Mouse (Mus musculus) hindbrain, embryonic 11.5 days (tissue): ENCODE results near the gene Lrmp. TPM values are rescaled to one million over a fixed set of nuclear protein-coding genes. Genes with fewer than 3 reads are reported as not detected.

ENCODE experiments used
- ATAC-seq: fragments of 200-750 bp; cut with Nextera tagmentation; 2 replicates; pipeline ENCODE4 v1.8.0; 2017; ENCODE audit warnings: mild to moderate bottlenecking, moderate TSS enrichment, moderate library complexity; ENCODE audit not compliant: low FRiP score
- DNase-seq: peaks from one replicate; pipeline ENCODE4 v3.0.0-alpha.2; 2015; ENCODE audit warnings: low spot score
- H3K27ac ChIP-seq: fragments of 300-500 bp; sonication (generic); 2 replicates; pipeline ENCODE4 v1.5.1; 2014; ENCODE audit warnings: mild to moderate bottlenecking, low read depth, low read length
- H3K27me3 ChIP-seq: fragments of 300-500 bp; sonication (generic); 2 replicates; pipeline ENCODE4 v1.6.1; 2014; ENCODE audit warnings: mild to moderate bottlenecking, low read length, moderate library complexity, mixed read lengths; ENCODE audit not compliant: control insufficient read depth, insufficient read depth
- H3K36me3 ChIP-seq: fragments of 300-500 bp; sonication (generic); 2 replicates; pipeline ENCODE4 v1.6.1; 2014; ENCODE audit warnings: mild to moderate bottlenecking, low read length, moderate library complexity, mixed read lengths; ENCODE audit not compliant: control insufficient read depth, insufficient read depth
- H3K4me1 ChIP-seq: fragments of 300-500 bp; sonication (generic); replicated peaks from 2 replicates; pipeline ENCODE4 v1.6.1; 2014; ENCODE audit warnings: low read length, mixed read lengths; ENCODE audit not compliant: control insufficient read depth, insufficient read depth
- H3K4me2 ChIP-seq: fragments of 300-500 bp; sonication (generic); replicated peaks from 2 replicates; pipeline ENCODE4 v1.6.1; 2014; ENCODE audit warnings: mild to moderate bottlenecking, low read depth, low read length
- H3K4me3 ChIP-seq: fragments of 300-500 bp; sonication (generic); 2 replicates; pipeline ENCODE4 v1.5.1; 2014; ENCODE audit warnings: low read depth, low read length
- H3K9ac ChIP-seq: fragments of 300-500 bp; sonication (generic); 2 replicates; pipeline ENCODE4 v1.6.1; 2014; ENCODE audit warnings: low read depth, low read length
- H3K9me3 ChIP-seq: fragments of 300-500 bp; sonication (generic); 2 replicates; pipeline ENCODE4 v1.6.1; 2016; ENCODE audit warnings: low read length; ENCODE audit not compliant: control insufficient read depth
- WGBS: fragments of 180-500 bp; shearing (Covaris S2); extraction: QIAGEN DNeasy Blood & Tissue Kit; methylation state at CpG from one replicate; pipeline ENCODE4 v1.1.7; 2014; 5-methylcytosine and 5-hydroxymethylcytosine counted together
- polyA plus RNA-seq: library from polyadenylated mRNA; unstranded; fragments of >200 nt; fragmentation: Nextera tagmentation; extraction: Ambion mirVana; gene quantifications from 2 replicates; pipeline ENCODE4 v1.2.1, GENCODE M21; 2014

Lrmp gene
- polyA plus RNA-seq, 1 experiment from 2014 or later, result 1.5 TPM

DNA sequence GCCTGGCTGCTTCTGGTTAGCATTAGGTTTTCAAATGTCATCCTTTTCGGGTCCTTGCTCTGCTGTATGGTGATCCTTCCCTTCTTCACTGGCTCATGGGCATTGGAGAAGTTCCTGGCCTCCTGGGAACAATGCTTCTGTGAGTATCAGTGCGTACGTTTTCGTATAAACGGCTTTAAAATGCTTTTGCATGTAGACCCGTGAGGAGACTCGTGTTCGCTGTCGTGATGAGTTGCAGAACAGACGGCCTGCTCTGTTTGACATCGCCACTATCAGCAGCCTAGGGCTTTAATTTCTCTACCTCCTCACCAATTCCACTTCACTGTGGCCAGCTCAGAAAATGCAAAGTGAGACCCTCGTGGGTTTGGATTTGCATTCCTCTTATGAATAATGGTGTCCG, 23.8 kb downstream of the Lrmp start:
- H3K4me2 ChIP-seq, result no peak overlapping the region
- H3K4me3 ChIP-seq, result no peak overlapping the region
- H3K27ac ChIP-seq, result no peak overlapping the region
- DNase-seq (no peak), ATAC-seq (no peak)
- WGBS, result 89% methylated on average over 13 of the region's 13 CpGs
- no peak overlapping the region for H3K9ac ChIP-seq
- H3K9me3 ChIP-seq, result no peaks in the 10 kb centered on the region
- H3K36me3 ChIP-seq, result no peaks in the 10 kb centered on the region
- no peaks in the 10 kb centered on the region for H3K27me3 ChIP-seq
- no peaks in the 10 kb centered on the region; the same call in 1 of the 2 replicates for H3K4me1 ChIP-seq

DNA sequence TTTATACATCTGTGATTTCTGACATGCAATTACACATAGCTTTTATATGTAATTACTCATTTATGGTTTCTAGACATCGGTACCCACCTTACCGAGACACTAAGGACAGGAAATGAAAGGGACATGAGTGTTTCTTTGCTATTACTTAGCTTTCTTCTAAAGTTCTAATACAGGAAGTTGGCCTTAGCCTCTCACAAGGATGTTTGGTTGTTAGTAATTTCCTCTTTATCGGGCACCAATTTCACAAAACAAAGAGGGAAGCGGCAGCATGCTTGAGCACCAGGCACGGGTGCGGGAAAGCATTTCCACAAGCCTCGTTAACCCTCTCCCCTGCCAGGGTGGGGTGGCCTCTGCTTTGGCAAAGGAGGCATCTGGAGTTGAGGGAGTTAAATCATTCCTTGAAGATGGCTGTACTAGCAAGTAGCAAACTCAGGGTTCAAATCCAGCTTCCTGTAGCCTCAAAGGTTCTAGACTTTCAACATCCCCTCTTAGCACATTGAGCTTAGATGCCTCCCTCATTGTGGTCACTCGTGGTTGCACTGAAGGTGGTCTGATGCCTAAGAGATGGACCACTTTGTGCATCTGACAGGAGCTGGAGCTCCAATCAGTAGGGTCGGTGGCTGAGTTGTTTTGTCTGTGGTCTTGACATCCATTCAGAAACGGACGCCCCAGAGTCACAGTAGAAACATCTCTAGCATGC, 24.5 kb downstream of the Lrmp start:
- Histone ChIP-seq H3K4me1 (no peaks in the 10 kb centered on the region; the same call in 1 of the 2 replicates), H3K36me3 (no peaks in the 10 kb centered on the region), H3K4me2 (no peak overlapping the region), H3K9ac (no peak overlapping the region), H3K4me3 (no peak overlapping the region), H3K9me3 (no peaks in the 10 kb centered on the region), H3K27me3 (no peaks in the 10 kb centered on the region), H3K27ac (no peak overlapping the region)
- 83% methylated on average over 11 of the region's 11 CpGs for WGBS
- DNase-seq, result no peak
- no peak for ATAC-seq

DNA sequence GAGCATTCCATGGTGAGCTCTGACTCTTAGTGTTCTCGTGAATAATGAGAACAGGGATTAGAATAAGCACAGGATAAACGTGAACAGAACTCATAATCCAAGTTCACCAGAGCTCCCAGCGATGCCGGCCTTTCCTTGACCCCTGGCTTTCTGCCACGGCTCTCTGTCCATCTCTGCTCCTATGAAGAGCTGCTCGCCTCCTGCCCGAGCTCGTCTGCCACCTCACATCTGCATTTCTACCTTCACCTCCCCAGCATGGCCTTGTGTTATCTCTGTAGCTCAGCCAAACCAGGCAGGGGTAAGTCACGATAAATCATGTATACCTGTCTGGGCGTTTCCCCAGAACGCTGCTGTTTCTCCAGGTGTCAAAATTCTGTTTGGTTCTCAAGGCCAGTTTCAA, 25.3 kb downstream of the Lrmp start:
- Histone ChIP-seq H3K27ac (no peak overlapping the region), H3K4me1 (no peaks in the 10 kb centered on the region; the same call in 1 of the 2 replicates), H3K9ac (no peak overlapping the region), H3K36me3 (no peaks in the 10 kb centered on the region), H3K4me3 (no peak overlapping the region), H3K27me3 (no peaks in the 10 kb centered on the region), H3K4me2 (no peak overlapping the region), H3K9me3 (no peaks in the 10 kb centered on the region)
- DNase-seq, result no peak
- ATAC-seq, result no peak
- WGBS, result 81% methylated on average over 11 of the region's 11 CpGs

DNA sequence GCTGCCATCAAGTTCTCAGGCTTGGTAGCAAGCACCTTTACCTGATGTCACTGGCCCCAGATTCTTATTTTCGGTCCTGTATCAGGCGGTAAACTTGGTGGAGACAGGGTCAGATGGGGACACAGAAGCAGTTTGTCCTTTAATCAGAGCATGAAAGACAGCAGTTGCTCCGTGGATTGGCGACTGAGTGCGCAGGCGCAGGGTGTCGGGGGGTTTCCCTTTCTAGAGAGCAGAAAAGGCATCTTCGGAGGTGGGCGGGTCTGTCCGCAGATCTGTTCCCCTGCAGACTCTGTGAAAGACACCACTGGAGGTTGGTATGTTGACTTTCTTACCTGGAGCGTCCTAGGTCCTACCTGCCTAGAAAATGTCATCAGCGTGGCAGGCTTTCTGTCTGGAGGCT, 26.4 kb downstream of the Lrmp start:
- Histone ChIP-seq H3K4me1 (no peaks in the 10 kb centered on the region; the same call in 1 of the 2 replicates), H3K27ac (no peak overlapping the region), H3K9me3 (no peaks in the 10 kb centered on the region), H3K36me3 (no peaks in the 10 kb centered on the region), H3K4me3 (no peak overlapping the region), H3K27me3 (no peaks in the 10 kb centered on the region), H3K9ac (no peak overlapping the region), H3K4me2 (no peak overlapping the region)
- no peak for DNase-seq
- WGBS, result 89% methylated on average over 12 of the region's 12 CpGs
- ATAC-seq, result no peak

DNA sequence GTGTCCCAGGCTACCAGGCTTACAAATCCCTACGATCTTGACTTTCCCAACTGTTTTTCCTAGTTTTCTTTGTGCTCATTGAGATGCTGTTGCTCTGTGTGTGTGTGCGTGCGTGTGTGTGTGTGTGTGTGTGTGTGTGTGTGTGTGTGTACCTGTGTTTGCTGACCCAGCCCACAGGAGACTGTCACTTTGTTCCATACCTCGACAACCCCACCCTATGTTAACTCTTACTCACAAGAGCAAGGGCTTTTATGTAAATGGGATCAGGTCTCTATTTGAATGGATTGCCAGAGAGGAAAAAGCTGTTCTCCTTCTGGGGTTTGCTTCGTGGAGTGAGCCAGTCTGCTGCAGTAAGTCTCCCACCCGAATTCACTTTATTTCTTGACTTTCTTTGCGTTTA, 29.7 kb downstream of the Lrmp start:
- H3K9ac ChIP-seq, result no peak overlapping the region
- H3K27ac ChIP-seq, result no peak overlapping the region
- DNase-seq, result no peak
- H3K9me3 ChIP-seq, result no peaks in the 10 kb centered on the region
- peaks cover 2% of the 10 kb centered on the region; the same call in 1 of the 2 replicates for H3K4me1 ChIP-seq
- ATAC-seq, result no peak
- H3K4me3 ChIP-seq, result no peak overlapping the region
- H3K36me3 ChIP-seq, result no peaks in the 10 kb centered on the region
- no peak overlapping the region for H3K4me2 ChIP-seq
- WGBS, result 70% methylated on average over 7 of the region's 7 CpGs
- H3K27me3 ChIP-seq, result no peaks in the 10 kb centered on the region

DNA sequence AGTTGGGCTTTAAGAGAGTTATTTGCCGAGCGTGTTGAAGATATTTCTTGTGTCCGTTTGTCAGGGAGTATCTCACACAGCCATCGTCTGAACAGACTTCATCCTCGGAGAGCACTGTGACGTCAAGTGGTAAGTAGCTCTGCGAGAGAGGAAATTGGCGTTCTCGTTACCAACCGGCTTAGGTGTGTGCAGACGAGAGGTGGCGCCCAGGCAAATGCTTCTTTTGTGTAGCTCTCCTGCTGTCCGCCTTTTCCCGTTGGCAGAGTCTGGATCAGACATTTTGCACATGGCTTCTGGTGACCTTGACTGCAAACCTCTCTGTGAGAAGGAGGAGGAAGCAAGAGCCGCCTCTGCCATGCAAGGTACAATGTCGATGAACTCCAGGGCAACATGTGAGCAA, 32.3 kb downstream of the Lrmp start:
- Histone ChIP-seq H3K9me3 (no peaks in the 10 kb centered on the region), H3K4me1 (peaks cover 2% of the 10 kb centered on the region; the same call in 1 of the 2 replicates), H3K4me3 (no peak overlapping the region), H3K4me2 (no peak overlapping the region), H3K27me3 (no peaks in the 10 kb centered on the region), H3K27ac (no peak overlapping the region), H3K9ac (no peak overlapping the region), H3K36me3 (no peaks in the 10 kb centered on the region)
- WGBS, result 93% methylated on average over 16 of the region's 16 CpGs
- no peak for ATAC-seq
- DNase-seq, result no peak

DNA sequence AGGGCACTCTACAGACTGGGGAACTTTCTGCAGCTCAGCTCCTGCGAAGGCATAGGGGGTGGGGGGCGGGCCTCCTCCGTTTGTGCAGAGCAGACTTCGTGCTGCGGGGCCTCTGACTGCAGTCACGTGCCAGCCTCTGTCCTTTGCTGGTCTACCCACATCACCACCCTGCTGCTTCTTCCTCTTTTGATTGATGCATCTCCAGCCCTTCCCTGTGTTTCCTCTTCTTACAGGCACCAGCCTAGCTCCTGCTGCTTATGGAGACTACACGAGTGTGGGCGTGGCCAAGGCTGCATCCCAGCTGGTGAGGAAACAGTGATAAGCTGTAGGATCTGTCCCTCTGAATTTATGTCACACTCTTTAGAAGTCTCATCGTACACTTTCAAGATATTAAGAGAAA, 33.6 kb downstream of the Lrmp start:
- WGBS, result 41% methylated on average over 9 of the region's 9 CpGs
- ATAC-seq (no peak), DNase-seq (no peak)
- Histone ChIP-seq H3K4me1 (peaks cover 2% of the 10 kb centered on the region; the same call in 1 of the 2 replicates), H3K4me3 (no peak overlapping the region), H3K36me3 (no peaks in the 10 kb centered on the region), H3K4me2 (no peak overlapping the region), H3K9ac (no peak overlapping the region), H3K27ac (no peak overlapping the region), H3K9me3 (no peaks in the 10 kb centered on the region), H3K27me3 (no peaks in the 10 kb centered on the region)

DNA sequence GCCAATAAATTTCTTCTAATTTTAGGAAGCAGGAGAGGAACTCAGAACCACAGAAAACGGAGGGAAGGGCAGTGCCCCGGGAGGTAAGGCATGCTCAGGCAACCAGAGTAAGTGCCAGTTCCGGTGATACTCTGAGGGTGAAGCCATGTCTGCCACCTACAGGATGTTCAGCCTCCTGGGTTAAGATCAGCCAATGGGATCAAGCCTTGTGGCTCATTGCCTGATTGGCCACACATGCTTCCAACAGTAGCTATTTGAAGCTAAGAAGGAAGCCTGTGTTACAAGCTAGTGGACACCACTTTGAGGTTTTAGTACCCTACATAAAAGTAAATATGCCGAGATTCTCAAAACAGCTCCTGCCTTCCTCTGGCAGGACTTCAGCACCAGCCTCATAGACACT, 43.2 kb downstream of the Lrmp start:
- H3K36me3 ChIP-seq, result no peaks in the 10 kb centered on the region
- DNase-seq, result no peak
- H3K9me3 ChIP-seq, result no peaks in the 10 kb centered on the region
- WGBS, result 77% methylated on average over 4 of the region's 4 CpGs
- ATAC-seq, result no peak
- H3K27me3 ChIP-seq, result no peaks in the 10 kb centered on the region
- H3K4me3 ChIP-seq, result no peak overlapping the region
- H3K4me2 ChIP-seq, result no peak overlapping the region
- no peaks in the 10 kb centered on the region for H3K4me1 ChIP-seq
- no peak overlapping the region for H3K27ac ChIP-seq
- no peak overlapping the region for H3K9ac ChIP-seq

DNA sequence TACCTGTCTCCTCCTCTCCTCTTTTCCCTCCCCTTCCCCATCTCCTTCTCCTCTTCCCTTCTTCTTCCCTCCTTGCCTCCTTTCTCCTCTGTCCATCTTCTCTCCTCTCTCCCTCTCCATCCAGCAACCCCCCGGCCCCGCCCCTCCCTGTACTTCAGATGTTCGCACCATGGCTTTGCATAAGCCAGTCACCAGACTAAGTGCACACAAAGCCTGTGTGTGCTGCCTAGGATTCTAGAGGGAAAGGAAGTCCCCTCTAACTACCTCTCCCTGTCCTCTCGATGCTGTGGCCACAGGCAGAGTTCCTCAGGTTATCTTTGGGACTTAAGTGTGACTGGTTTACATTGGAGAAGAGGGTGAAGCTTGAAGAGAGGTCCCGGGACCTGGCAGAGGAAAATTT, 45.1 kb downstream of the Lrmp start:
- WGBS, result 63% methylated on average over 5 of the region's 5 CpGs
- no peak for ATAC-seq
- no peak for DNase-seq
- Histone ChIP-seq H3K9me3 (no peaks in the 10 kb centered on the region), H3K9ac (no peak overlapping the region), H3K27me3 (no peaks in the 10 kb centered on the region), H3K4me2 (no peak overlapping the region), H3K27ac (no peak overlapping the region), H3K36me3 (no peaks in the 10 kb centered on the region), H3K4me3 (no peak overlapping the region), H3K4me1 (no peaks in the 10 kb centered on the region)
